Mouse (Mus musculus) gastrocnemius, adult 18-20 months (tissue): Measurements from ENCODE around the gene Mlycd. TPM values are rescaled to one million over a fixed set of nuclear protein-coding genes. Genes with fewer than 3 reads are reported as not detected.

Source experiments
- DNase-seq: peaks from one replicate; pipeline ENCODE4 v3.0.0; 2021; ENCODE audit warnings: low spot score
- total RNA-seq, 2 experiments: library from RNA; stranded (reverse); gene quantifications; 2 replicates each; pipeline ENCODE4 v1.2.3; 2021

The Mlycd gene
- total RNA-seq, 2 experiments from 2014 or later: 75.0 to 87.3 TPM

DNA sequence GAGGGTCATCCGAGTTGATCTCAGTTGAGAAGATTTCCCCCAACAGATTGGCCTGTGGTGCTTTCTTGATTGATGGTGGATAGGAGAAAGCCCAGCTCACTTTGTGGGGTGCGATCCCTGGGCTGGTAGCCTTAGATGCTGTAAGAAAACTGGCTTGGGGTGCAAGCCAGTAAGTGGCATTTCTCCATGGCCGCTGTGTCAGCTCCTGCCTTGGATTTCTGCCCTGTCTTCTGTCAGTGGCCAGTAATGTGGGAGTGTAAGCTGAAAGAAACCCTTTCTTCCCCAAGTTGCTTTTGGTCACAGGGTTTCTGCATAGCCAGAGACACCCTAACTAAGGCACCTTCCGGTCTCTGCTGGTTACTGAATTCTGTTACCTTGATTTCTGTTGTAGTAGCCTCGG is 61.4 kb downstream of the Mlycd start:
- no peak for DNase-seq

DNA sequence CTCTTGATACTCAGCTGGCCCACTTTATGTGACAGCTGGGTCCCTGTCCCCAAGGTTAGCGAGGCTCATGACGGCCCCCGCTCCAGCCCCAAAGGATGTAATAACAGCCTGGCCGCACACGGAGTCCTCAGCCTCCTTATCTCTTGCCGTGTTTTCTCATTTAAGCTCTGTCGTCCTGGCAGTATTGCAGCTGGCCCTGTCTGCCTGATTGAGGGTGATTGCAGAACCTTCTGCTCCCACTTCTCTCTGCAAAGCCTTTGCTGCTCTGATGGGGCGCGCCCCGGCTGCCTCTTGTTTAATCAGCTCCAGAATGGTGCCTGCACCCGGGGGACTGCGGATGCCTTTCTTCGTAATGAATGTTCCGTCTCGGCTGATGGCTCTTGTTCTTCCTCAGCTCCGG is 65.0 kb downstream of the Mlycd start:
- DNase-seq: no peak

Other genes starting within 250 kb of the Mlycd start
- gene Hsbp1, start 50.4 kb upstream of the Mlycd start, total RNA-seq: 100 to 1,000 TPM; 144 to 149 TPM
- 10 to 100 TPM in 1 of 2 experiments, 1 to 10 TPM in 1; 9.3 to 13.9 TPM for gene Osgin1, start 39.2 kb downstream of the Mlycd start, total RNA-seq
- under 1 TPM in 1 of 2 experiments, not detected in 1; 0.16 TPM for gene Necab2, start 51.8 kb downstream of the Mlycd start, total RNA-seq
- not detected for gene Slc38a8, start 106.8 kb downstream of the Mlycd start, total RNA-seq
- gene Mbtps1, start 163.9 kb downstream of the Mlycd start, total RNA-seq: 10 to 100 TPM; 20.2 to 21.1 TPM
- gene Hsdl1, start 180.3 kb downstream of the Mlycd start, total RNA-seq: 10 to 100 TPM; 13.4 to 16.3 TPM
- not detected for gene Dnaaf1, start 180.4 kb downstream of the Mlycd start, total RNA-seq
- gene Taf1c, start 210.3 kb downstream of the Mlycd start, total RNA-seq: 1 to 10 TPM; 4.8 to 5.5 TPM
- gene Adad2, start 217.9 kb downstream of the Mlycd start, total RNA-seq: under 1 TPM in 1 of 2 experiments, not detected in 1; 0.14 TPM
- gene Kcng4, start 240.8 kb downstream of the Mlycd start, total RNA-seq: 10 to 100 TPM; 11.4 to 11.8 TPM